Mouse (Mus musculus) fat pad, adult 2 months (tissue): Measurements from ENCODE around the gene Fyn.

ENCODE experiments used
- DNase-seq: peaks from one replicate; pipeline ENCODE4 v3.0.0-alpha.2; 2011; ENCODE audit warnings: low read depth, low spot score; ENCODE audit errors: extremely low read depth

Gene Fyn

GRCm38 (mm10) chr10:39440506-39440905 lies 71.9 kb downstream of the Fyn start:
- no peak for DNase-seq

- DNase-seq: no peak
These were observed 73.0 kb downstream of the Fyn start for GRCm38 (mm10) chr10:39441636-39442035.

- DNase-seq: no peak
These were observed 74.5 kb downstream of the Fyn start for GRCm38 (mm10) chr10:39443122-39443521.

- no peak for DNase-seq
These were observed 75.3 kb downstream of the Fyn start for GRCm38 (mm10) chr10:39443947-39444346.

- no peak for DNase-seq
These were observed 77.2 kb downstream of the Fyn start for GRCm38 (mm10) chr10:39445870-39446269.

- DNase-seq: no peak
These were observed 78.1 kb downstream of the Fyn start for GRCm38 (mm10) chr10:39446706-39447105.

- no peak for DNase-seq
These were observed 80.5 kb downstream of the Fyn start for GRCm38 (mm10) chr10:39449179-39449578.

DNA sequence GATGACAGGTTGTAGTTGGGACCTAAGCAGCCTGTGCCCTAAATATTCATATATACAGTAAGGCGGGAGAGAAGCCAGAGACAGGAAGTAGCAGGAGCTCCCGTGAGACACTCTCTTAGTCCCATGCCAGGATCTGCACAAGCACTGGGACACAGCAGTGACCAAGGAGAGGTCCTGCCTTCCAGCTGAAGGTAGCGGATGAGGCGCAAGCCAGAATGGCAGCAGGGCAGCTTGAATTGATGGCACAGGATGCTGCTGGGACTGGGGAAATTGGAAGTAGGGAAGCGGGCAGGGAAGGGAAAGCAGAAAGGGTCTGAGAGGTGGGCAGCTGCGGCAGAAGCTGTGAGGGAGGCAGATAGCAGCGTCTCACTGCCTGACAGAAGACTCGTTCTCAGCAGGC lies 81.7 kb downstream of the Fyn start:
- no peak for DNase-seq

DNA sequence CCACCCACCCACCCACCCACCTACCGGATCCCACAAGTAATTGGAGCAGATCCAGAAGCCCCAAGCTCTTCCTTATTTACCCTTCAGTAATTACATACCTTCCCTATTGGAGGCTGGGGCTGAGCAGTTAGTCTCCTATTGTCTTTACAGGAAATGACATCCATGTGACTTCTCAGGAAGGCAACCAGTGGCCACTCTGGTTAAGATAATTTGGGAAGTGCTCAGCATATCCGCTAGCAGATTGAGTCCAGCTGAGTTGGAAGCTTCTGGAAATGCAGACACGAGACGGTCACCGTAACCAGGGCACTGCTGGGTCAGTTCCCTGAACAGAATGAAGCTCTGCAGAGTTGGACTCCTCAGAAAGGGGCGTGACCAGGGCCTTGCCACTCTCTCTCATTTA lies 82.4 kb downstream of the Fyn start:
- DNase-seq: no peak

GRCm38 (mm10) chr10:39451918-39452624 lies 83.4 kb downstream of the Fyn start:
- no peak for DNase-seq

DNA sequence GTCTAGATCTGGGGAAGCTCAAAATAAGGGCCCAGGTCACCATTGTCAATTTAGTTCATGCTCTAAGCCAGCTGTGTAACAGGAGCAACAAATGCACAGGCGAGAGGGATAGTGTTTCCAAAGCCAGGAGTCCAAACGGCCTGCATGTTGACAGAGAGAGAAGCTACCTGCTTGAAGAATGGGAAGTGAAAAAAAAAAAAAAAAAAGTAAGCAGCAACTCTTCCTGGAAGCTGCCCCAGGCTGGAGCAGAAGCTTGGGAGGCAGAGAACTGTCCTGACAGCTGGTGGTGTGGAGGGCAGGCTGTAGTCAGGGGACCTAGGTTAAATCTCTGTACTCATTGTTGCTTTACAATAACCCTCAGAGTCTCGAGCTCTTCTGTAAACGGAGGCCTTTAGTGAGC lies 86.7 kb downstream of the Fyn start:
- no peak for DNase-seq

GRCm38 (mm10) chr10:39455857-39456620 lies 87.4 kb downstream of the Fyn start:
- DNase-seq: no peak

GRCm38 (mm10) chr10:39456776-39457175 lies 88.1 kb downstream of the Fyn start:
- no peak for DNase-seq

DNA sequence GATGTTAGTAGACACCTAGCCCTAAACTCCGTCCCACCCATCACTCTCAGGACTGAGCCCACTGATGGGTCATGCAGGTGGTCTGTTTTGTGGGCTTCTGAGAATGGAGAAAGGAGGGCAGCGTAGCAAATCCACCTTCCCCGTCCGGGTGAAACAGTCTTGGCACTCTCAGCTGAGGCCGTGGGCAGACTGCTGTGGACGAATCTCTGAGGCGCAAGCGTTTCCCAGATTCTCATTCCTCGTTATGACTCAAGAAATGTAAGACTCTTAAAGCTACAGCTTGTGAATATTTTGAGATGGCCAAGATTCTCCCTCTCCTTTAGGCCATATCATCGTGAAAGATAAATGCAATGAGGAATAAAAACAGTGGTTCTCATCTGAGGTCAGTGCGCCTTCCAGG lies 88.6 kb downstream of the Fyn start:
- no peak for DNase-seq

- no peak for DNase-seq
These were observed 90.4 kb downstream of the Fyn start for GRCm38 (mm10) chr10:39458766-39459699.

GRCm38 (mm10) chr10:39460621-39461020 lies 92.0 kb downstream of the Fyn start:
- DNase-seq: no peak

- no peak for DNase-seq
These were observed 93.3 kb downstream of the Fyn start for GRCm38 (mm10) chr10:39461909-39462308.

DNA sequence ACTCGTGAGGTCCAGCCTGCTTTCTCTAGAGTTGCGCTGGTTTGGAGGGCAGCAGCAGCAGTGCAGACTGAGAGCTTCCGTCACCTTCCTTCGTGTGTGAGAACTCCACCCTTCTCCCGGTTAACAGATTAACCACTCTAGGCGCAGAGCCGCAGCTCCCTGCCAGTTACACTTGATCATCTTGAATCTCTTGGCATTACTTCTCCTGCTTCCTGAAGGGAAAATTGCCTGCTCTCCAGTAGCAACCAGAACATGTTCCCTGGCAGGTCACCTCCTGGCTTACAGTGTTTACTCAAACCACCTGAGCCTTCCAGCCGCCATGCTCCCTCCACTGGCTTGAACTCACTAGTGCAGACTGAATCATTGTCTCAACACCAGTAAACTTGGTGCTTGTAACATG lies 94.1 kb downstream of the Fyn start:
- DNase-seq: peak; percentile 40

- DNase-seq: no peak
These were observed 95.7 kb downstream of the Fyn start for GRCm38 (mm10) chr10:39464383-39464782.

DNA sequence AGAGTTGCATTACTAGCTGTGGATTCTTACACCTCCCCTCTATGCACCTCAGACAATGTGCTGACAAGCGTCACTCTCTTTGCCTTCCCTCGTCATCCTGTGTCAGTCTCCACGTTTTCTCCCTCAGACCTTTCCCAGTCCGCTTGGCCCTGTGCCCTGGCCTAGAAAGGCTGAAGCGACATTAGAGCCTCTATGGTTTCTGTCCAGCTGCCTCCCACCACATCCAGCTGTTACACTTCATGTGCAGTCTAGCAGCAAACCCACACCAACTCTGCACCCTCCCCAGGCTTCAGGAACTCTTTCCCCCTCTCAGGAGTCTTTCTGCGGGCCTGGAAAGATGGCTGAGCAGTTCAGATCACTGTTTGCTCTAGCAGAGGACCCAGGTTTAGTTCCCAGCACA lies 98.7 kb downstream of the Fyn start:
- DNase-seq: no peak

GRCm38 (mm10) chr10:39467821-39468220 lies 99.2 kb downstream of the Fyn start:
- DNase-seq: no peak
